Mouse (Mus musculus) bone marrow macrophage, adult 2 months (primary cell): ENCODE results near the gene Kif3b. TPM values are rescaled to one million over a fixed set of nuclear protein-coding genes. Genes with fewer than 3 reads are reported as not detected.

ENCODE experiments used
- H3K27ac ChIP-seq: 2 replicates; pipeline ENCODE4 v1.5.1; 2012; ENCODE audit warnings: low read depth, low read length; ENCODE audit not compliant: insufficient read depth
- H3K4me1 ChIP-seq: 2 replicates; pipeline ENCODE4 v1.6.1; 2012; ENCODE audit warnings: low read length; ENCODE audit not compliant: control insufficient read depth, insufficient read depth
- H3K4me3 ChIP-seq: 2 replicates; pipeline ENCODE4 v1.5.1; 2012; ENCODE audit warnings: mild to moderate bottlenecking, low read length, moderate library complexity; ENCODE audit not compliant: insufficient read depth
- CTCF ChIP-seq: IDR thresholded peaks from 2 replicates; pipeline ENCODE4 v1.5.1; 2012; ENCODE audit warnings: low read depth, mild to moderate bottlenecking, low read length, moderate library complexity
- POLR2A ChIP-seq: IDR thresholded peaks from 2 replicates; pipeline ENCODE4 v1.6.1; 2012; ENCODE audit warnings: mild to moderate bottlenecking, low read depth, low read length, borderline replicate concordance
- polyA plus RNA-seq: library from polyadenylated mRNA; stranded (reverse); fragments of >200 nt; gene quantifications from 2 replicates; pipeline ENCODE4 v1.2.4, GENCODE M21; 2012; ENCODE audit not compliant: missing spikeins, insufficient read depth, insufficient read length

Kif3b gene
- polyA plus RNA-seq, 1 experiment, result 38.6 TPM

DNA sequence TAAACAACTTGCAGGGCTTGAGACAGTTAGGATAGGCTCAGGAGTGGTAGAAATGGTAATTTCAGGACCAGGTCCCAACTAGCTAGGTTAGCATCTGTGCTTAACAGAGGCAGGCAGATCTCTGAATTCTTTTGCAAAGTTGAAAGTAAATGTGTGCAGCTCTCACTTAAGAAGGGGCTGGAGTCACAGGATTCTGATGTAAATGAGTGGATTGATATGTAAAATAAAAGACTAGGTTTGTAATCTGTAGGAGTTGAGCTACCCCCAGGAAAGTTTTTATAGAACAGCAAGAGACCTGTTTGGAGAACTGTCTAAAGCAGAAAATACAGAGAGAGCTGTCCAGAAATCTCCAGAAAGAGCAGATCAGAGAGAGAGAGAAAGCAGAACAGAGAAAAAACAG, 79.7 kb downstream of the Kif3b start:
- Histone ChIP-seq H3K4me3 (no peak overlapping the region), H3K4me1 (peaks cover 3% of the 10 kb centered on the region; the same call in 1 of the 2 replicates), H3K27ac (no peak overlapping the region)
- TF ChIP-seq CTCF, result no peak
- TF ChIP-seq POLR2A, result no peak

DNA sequence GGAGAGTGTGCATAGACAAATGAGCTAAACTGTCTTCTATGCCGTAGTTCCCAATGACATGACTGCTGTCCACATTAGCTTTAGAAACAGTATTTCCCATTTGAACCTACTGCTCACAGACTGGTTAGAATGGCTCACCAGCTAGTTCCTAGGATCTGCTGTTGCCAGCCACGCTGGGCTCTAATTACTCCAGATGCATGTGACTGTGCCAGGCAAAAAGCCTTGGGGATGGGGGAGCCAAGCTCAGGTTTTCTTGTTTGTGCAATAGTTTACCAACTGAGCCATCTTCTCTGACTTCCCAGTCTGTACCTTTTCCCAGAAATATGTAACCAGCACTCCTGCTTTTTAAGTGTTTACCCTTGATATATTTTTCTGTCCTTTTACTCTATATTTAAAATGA, 84.2 kb downstream of the Kif3b start:
- H3K4me3 ChIP-seq, result no peak overlapping the region
- no peak overlapping the region for H3K27ac ChIP-seq
- no peak for TF ChIP-seq CTCF
- no peak for TF ChIP-seq POLR2A
- peaks cover 3% of the 10 kb centered on the region; the same call in 1 of the 2 replicates for H3K4me1 ChIP-seq

DNA sequence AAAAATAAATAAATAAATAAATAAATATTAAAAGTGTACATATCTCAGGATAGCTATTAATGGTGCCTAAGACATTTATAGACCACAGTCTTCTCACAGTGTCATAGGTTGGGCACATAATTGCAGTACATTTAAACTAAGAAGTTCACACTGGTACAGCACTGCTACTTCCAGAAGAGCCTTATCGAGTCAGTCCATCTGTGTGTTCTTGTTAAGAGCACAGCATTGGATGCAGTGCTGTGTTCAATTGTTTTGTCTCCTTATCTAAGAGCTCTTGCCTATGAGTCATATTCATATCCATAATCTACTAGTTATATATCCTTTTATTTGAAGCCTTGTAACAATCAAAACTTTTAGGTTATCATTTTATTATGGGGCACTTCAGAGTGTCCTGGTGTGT, 89.3 kb downstream of the Kif3b start:
- no peak for TF ChIP-seq CTCF
- no peak for TF ChIP-seq POLR2A
- Histone ChIP-seq H3K4me1 (peaks cover 6% of the 10 kb centered on the region), H3K27ac (no peak overlapping the region), H3K4me3 (no peak overlapping the region)

Other genes with a start within 250 kb of the Kif3b start
- gene Ccm2l, start 225.5 kb upstream of the Kif3b start, polyA plus RNA-seq, result not detected in 2 replicates
- gene Hck, start 182.9 kb upstream of the Kif3b start, polyA plus RNA-seq, result 128 and 146 TPM in 2 replicates
- gene Tm9sf4, start 130.1 kb upstream of the Kif3b start, polyA plus RNA-seq, result 68.7 and 73.5 TPM in 2 replicates
- 10.2 and 10.6 TPM in 2 replicates for gene Tspyl3, start 66.0 kb upstream of the Kif3b start, polyA plus RNA-seq
- 45.0 and 48.5 TPM in 2 replicates for gene Plagl2, start 50.0 kb upstream of the Kif3b start, polyA plus RNA-seq
- 27.5 and 28.0 TPM in 2 replicates for gene Pofut1, start 49.9 kb upstream of the Kif3b start, polyA plus RNA-seq
- gene Asxl1, start 54.4 kb downstream of the Kif3b start, polyA plus RNA-seq, result 31.7 and 36.3 TPM in 2 replicates
- not detected in 2 replicates for gene 4930404H24Rik, start 201.4 kb downstream of the Kif3b start, polyA plus RNA-seq
- gene Nol4l, start 238.6 kb downstream of the Kif3b start, polyA plus RNA-seq, result 15.9 and 19.2 TPM in 2 replicates